Mouse (Mus musculus): ENCODE results near the gene Il5ra. TPM values are rescaled to one million over a fixed set of nuclear protein-coding genes. Genes with fewer than 3 reads are reported as not detected.

Il5ra gene
- polyA plus RNA-seq, 1 experiment from 2014 or later = not detected

DNA sequence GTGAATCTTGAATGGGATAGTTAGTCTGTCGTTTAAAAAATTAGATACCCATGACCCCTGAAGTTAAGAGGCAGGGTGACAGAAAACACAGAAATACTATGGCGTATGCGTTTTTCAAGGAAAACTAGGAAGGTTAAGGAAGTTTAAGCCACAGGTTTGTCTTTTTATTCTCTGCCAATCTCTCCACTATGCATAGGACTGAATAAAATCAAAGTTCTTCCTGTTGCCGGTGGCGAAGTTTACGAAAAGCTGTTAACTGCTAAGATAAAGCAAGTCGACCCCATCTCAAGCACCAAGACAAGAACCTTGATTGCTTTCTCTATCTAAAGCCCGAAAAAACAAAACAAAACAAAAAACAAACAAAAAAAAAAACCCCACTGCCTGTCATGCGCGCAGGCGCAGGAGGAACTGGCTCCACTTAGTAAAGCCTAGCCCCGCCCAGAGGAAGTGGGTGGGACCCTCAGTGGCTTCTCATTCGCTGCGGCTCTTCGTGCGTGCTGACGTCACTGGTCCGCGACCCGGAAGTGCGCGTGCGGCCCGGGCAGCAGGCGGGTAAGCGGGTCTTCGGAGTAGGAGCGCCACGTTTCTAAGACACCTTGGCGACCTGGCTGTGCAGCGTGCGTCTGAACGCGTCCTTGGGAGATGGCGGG lies 19.9 kb upstream of the Il5ra start, which contains the start of gene Trnt1:
Trnt1 (plus strand) TSS at position 481 of the 650 bp plus-strand sequence.
- no peaks in the 10 kb centered on the region for H3K27me3 ChIP-seq (ENCODE audit: control insufficient read depth, insufficient read depth, low read depth, low read length)
- no peaks in the 10 kb centered on the region for H3K9me3 ChIP-seq (replicated peaks; ENCODE audit: control insufficient read depth, low read length, poor library complexity, severe bottlenecking)
- peaks cover 6% of the 10 kb centered on the region for H3K36me3 ChIP-seq (ENCODE audit: control insufficient read depth, insufficient read depth, low read length)
- peak; percentile 100 for ATAC-seq
- WGBS = 8% methylated on average over 35 of the region's 35 CpGs
- peak within 1 kb of the TSS; percentile 93 for H3K4me3 ChIP-seq (ENCODE audit: low read depth, low read length)
- peak within 1 kb of the TSS; percentile 99 for H3K4me2 ChIP-seq (ENCODE audit: low read length)
- peak within 1 kb of the TSS; percentile 58; the same call in 1 of the 2 replicates for H3K27ac ChIP-seq (ENCODE audit: low read length)
- H3K4me1 ChIP-seq (ENCODE audit: control insufficient read depth, insufficient read depth, low read length) = peaks cover 16% of the 10 kb centered on the region
- peak within 1 kb of the TSS; percentile 71 for H3K9ac ChIP-seq (ENCODE audit: low read depth, low read length)

DNA sequence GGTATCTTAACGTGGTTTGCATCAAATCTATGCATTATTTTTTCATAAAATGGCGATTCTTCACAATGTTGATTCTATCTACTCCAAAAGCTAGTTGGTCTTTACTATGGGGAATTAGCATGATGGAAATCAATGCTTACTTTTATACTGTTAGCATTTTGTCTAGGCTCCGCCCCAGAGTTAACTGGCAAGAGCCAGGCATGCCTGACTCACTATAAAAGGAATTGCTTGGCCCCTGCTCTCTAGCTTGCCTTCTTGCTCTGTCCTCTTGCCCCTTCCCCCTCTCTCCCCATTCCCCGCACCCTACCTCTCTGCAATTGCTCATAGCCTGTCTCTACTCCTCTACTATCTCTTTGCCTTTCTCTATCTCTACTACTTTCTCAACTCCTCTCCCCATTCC lies 17.9 kb upstream of the Il5ra start:
- no peak for ATAC-seq
- Histone ChIP-seq H3K4me1 (ENCODE audit: control insufficient read depth, insufficient read depth, low read length) (peaks cover 16% of the 10 kb centered on the region), H3K27ac (ENCODE audit: low read length) (no peak overlapping the region), H3K4me3 (ENCODE audit: low read depth, low read length) (no peak overlapping the region), H3K4me2 (ENCODE audit: low read length) (no peak overlapping the region), H3K9ac (ENCODE audit: low read depth, low read length) (no peak overlapping the region), H3K9me3 (replicated peaks; ENCODE audit: control insufficient read depth, low read length, poor library complexity, severe bottlenecking) (no peaks in the 10 kb centered on the region), H3K36me3 (ENCODE audit: control insufficient read depth, insufficient read depth, low read length) (peaks cover 2% of the 10 kb centered on the region; the same call in 1 of the 2 replicates), H3K27me3 (ENCODE audit: control insufficient read depth, insufficient read depth, low read depth, low read length) (no peaks in the 10 kb centered on the region)
- 72% methylated on average over 4 of the region's 4 CpGs for WGBS

- H3K4me1 ChIP-seq (ENCODE audit: control insufficient read depth, insufficient read depth, low read length) = peaks cover 14% of the 10 kb centered on the region
- 72% methylated on average over 1 of the region's 1 CpGs for WGBS
- ATAC-seq = no peak
- no peak overlapping the region for H3K9ac ChIP-seq (ENCODE audit: low read depth, low read length)
- no peak overlapping the region for H3K4me2 ChIP-seq (ENCODE audit: low read length)
- H3K9me3 ChIP-seq (replicated peaks; ENCODE audit: control insufficient read depth, low read length, poor library complexity, severe bottlenecking) = no peaks in the 10 kb centered on the region
- H3K27me3 ChIP-seq (ENCODE audit: control insufficient read depth, insufficient read depth, low read depth, low read length) = no peaks in the 10 kb centered on the region
- H3K36me3 ChIP-seq (ENCODE audit: control insufficient read depth, insufficient read depth, low read length) = no peaks in the 10 kb centered on the region
- H3K27ac ChIP-seq (ENCODE audit: low read length) = no peak overlapping the region
- no peak overlapping the region for H3K4me3 ChIP-seq (ENCODE audit: low read depth, low read length)
Observed at GRCm38 (mm10) chr6:106765892-106766291, 17.1 kb upstream of the Il5ra start.

DNA sequence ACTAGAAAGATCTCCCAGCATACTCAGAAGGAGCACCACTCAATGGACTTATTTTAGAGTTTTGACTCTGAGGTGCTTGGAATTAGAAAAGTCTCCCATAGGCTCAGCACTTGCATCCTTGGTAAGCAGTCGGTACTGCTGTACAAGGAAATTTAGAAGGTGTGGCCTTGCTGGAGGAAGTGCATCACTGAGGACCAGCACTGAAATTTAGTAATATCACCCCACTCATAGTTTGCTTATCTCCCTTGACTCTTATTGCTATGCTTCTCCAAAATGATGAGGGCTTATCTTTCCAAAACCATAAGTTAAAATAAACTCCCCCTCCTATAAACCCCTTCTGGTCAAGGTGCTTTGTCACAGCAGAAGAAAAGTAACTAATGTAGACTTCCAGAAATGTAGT lies 12.6 kb upstream of the Il5ra start:
- ATAC-seq = no peak
- H3K27me3 ChIP-seq (ENCODE audit: control insufficient read depth, insufficient read depth, low read depth, low read length) = no peaks in the 10 kb centered on the region
- no peaks in the 10 kb centered on the region for H3K36me3 ChIP-seq (ENCODE audit: control insufficient read depth, insufficient read depth, low read length)
- no peak overlapping the region for H3K9ac ChIP-seq (ENCODE audit: low read depth, low read length)
- H3K4me3 ChIP-seq (ENCODE audit: low read depth, low read length) = no peak overlapping the region
- H3K27ac ChIP-seq (ENCODE audit: low read length) = no peak overlapping the region
- no peaks in the 10 kb centered on the region for H3K9me3 ChIP-seq (replicated peaks; ENCODE audit: control insufficient read depth, low read length, poor library complexity, severe bottlenecking)
- 91% methylated on average over 1 of the region's 1 CpGs for WGBS
- H3K4me2 ChIP-seq (ENCODE audit: low read length) = no peak overlapping the region
- no peaks in the 10 kb centered on the region for H3K4me1 ChIP-seq (ENCODE audit: control insufficient read depth, insufficient read depth, low read length)

DNA sequence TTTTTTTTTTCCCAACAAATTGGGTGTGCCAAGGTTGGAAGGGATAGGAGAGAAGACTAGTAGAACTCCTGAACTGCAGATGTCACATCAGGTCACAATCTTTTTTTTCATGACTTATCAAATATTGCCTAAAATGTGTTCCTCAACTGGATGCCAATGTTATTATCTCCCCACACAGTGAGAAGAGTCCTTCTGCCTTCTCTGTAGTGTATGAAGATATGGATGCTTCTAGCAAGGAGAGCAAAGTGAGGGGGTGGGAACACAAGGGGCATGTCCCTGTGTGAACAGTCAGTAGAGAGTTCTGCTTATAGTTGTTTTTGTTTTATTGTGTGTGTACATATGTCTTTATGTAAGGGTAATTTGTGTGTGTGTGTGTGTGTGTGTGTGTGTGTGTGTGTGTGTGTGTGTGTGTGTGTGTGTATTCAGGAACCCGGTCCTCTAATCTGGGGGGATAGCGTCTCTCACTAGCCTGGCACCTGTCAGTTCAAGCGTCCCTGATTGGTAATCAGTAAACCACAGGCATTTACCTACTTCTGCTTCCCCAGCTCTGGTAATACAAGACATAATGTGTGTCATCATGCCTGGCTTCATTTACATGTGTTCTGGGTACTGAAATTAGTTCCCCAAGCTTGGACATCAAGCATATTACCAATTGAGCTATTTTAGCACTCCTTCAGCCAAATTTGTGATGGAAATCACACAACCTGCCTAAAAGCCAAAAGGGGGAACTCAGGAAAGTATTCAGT lies 11.8 kb upstream of the Il5ra start:
- H3K27me3 ChIP-seq (ENCODE audit: control insufficient read depth, insufficient read depth, low read depth, low read length) = no peaks in the 10 kb centered on the region
- 91% methylated on average over 3 of the region's 3 CpGs for WGBS
- no peaks in the 10 kb centered on the region for H3K9me3 ChIP-seq (replicated peaks; ENCODE audit: control insufficient read depth, low read length, poor library complexity, severe bottlenecking)
- H3K9ac ChIP-seq (ENCODE audit: low read depth, low read length) = no peak overlapping the region
- H3K4me2 ChIP-seq (ENCODE audit: low read length) = no peak overlapping the region
- no peak overlapping the region for H3K4me3 ChIP-seq (ENCODE audit: low read depth, low read length)
- H3K27ac ChIP-seq (ENCODE audit: low read length) = no peak overlapping the region
- H3K4me1 ChIP-seq (ENCODE audit: control insufficient read depth, insufficient read depth, low read length) = no peaks in the 10 kb centered on the region
- H3K36me3 ChIP-seq (ENCODE audit: control insufficient read depth, insufficient read depth, low read length) = no peaks in the 10 kb centered on the region
- ATAC-seq = no peak

DNA sequence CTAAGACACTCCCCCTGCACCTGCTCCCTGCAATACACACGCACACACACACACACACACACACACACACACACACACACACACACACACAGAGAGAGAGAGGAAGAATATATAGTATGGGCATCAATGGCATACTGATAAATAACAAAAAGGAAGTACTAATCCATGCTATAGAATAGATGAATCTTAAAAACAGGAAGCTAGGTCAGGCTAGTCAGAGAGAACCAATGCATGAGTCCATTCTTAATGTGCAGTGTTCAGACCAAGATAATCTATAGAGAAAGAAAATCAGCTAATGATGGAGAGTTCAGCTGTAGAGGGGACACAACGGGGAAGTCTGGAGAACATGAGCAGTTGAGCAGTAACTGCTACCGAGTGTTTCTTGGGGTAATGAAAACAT lies 9.5 kb upstream of the Il5ra start:
- H3K27ac ChIP-seq (ENCODE audit: low read length) = no peak overlapping the region
- no peak overlapping the region for H3K4me2 ChIP-seq (ENCODE audit: low read length)
- no peak for ATAC-seq
- H3K9me3 ChIP-seq (replicated peaks; ENCODE audit: control insufficient read depth, low read length, poor library complexity, severe bottlenecking) = no peaks in the 10 kb centered on the region
- no peaks in the 10 kb centered on the region for H3K27me3 ChIP-seq (ENCODE audit: control insufficient read depth, insufficient read depth, low read depth, low read length)
- WGBS = 90% methylated on average over 3 of the region's 3 CpGs
- no peak overlapping the region for H3K4me3 ChIP-seq (ENCODE audit: low read depth, low read length)
- no peaks in the 10 kb centered on the region for H3K4me1 ChIP-seq (ENCODE audit: control insufficient read depth, insufficient read depth, low read length)
- H3K9ac ChIP-seq (ENCODE audit: low read depth, low read length) = no peak overlapping the region
- H3K36me3 ChIP-seq (ENCODE audit: control insufficient read depth, insufficient read depth, low read length) = no peaks in the 10 kb centered on the region

DNA sequence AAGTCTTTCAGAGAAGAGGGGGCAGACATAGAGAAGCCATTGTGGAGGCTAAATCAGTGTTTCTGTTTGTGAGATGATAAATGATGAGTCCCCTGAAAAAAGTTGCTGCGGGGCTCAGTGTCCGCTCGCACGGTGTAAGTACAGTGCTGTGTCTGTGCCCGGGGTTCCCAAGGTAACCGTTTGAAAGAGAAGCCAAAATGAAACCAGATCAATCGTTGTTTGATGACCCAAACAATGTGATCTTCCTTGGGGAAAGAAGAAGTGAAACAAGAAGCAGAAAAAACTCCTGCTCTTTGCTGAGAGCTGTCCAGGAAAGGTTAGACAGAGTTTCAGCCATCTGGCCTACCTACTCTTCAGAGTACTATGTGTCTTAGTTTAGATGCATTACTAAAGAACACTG lies 1.5 kb upstream of the Il5ra start:
- Histone ChIP-seq H3K4me3 (ENCODE audit: low read depth, low read length) (no peak overlapping the region), H3K27me3 (ENCODE audit: control insufficient read depth, insufficient read depth, low read depth, low read length) (no peaks in the 10 kb centered on the region), H3K36me3 (ENCODE audit: control insufficient read depth, insufficient read depth, low read length) (no peaks in the 10 kb centered on the region), H3K4me2 (ENCODE audit: low read length) (no peak overlapping the region), H3K9me3 (replicated peaks; ENCODE audit: control insufficient read depth, low read length, poor library complexity, severe bottlenecking) (no peaks in the 10 kb centered on the region), H3K9ac (ENCODE audit: low read depth, low read length) (no peak overlapping the region), H3K27ac (ENCODE audit: low read length) (no peak overlapping the region), H3K4me1 (ENCODE audit: control insufficient read depth, insufficient read depth, low read length) (no peaks in the 10 kb centered on the region)
- 87% methylated on average over 7 of the region's 7 CpGs for WGBS
- no peak for ATAC-seq

- no peak overlapping the region for H3K4me2 ChIP-seq (ENCODE audit: low read length)
- no peaks in the 10 kb centered on the region for H3K9me3 ChIP-seq (replicated peaks; ENCODE audit: control insufficient read depth, low read length, poor library complexity, severe bottlenecking)
- no peaks in the 10 kb centered on the region for H3K4me1 ChIP-seq (ENCODE audit: control insufficient read depth, insufficient read depth, low read length)
- no peaks in the 10 kb centered on the region for H3K36me3 ChIP-seq (ENCODE audit: control insufficient read depth, insufficient read depth, low read length)
- H3K27me3 ChIP-seq (ENCODE audit: control insufficient read depth, insufficient read depth, low read depth, low read length) = no peaks in the 10 kb centered on the region
- no peak overlapping the region for H3K9ac ChIP-seq (ENCODE audit: low read depth, low read length)
- H3K27ac ChIP-seq (ENCODE audit: low read length) = no peak overlapping the region
- ATAC-seq = no peak
- WGBS = 87% methylated on average over 3 of the region's 3 CpGs
- no peak overlapping the region for H3K4me3 ChIP-seq (ENCODE audit: low read depth, low read length)
Observed at GRCm38 (mm10) chr6:106747804-106748203, 1.0 kb downstream of the Il5ra start.

DNA sequence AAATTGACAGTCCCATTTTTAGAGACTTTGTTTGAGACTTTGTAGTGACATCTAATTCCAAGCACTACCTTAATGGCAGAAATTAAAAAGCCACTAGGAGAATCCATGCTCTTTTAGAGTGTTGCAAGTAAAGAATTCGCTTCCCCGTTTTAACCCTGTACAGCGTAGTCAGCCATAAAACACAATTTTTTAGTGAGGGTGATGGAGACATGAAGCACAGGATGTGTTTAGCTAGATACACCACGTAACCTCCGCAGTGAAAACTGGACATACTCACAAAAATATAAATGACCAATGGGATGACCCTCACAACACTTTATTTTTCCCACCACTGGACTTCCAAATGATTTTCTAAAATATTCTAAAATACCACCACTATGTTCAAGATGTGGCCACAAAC lies 1.6 kb downstream of the Il5ra start:
- Histone ChIP-seq H3K9me3 (replicated peaks; ENCODE audit: control insufficient read depth, low read length, poor library complexity, severe bottlenecking) (no peaks in the 10 kb centered on the region), H3K9ac (ENCODE audit: low read depth, low read length) (no peak overlapping the region), H3K4me2 (ENCODE audit: low read length) (no peak overlapping the region), H3K27ac (ENCODE audit: low read length) (no peak overlapping the region), H3K27me3 (ENCODE audit: control insufficient read depth, insufficient read depth, low read depth, low read length) (no peaks in the 10 kb centered on the region), H3K4me1 (ENCODE audit: control insufficient read depth, insufficient read depth, low read length) (no peaks in the 10 kb centered on the region), H3K4me3 (ENCODE audit: low read depth, low read length) (no peak overlapping the region), H3K36me3 (ENCODE audit: control insufficient read depth, insufficient read depth, low read length) (no peaks in the 10 kb centered on the region)
- 97% methylated on average over 5 of the region's 5 CpGs for WGBS
- no peak for ATAC-seq

All from midbrain, embryonic 16.5 days (tissue).